Mouse (Mus musculus): ENCODE data around the gene Fam216b. TPM values are rescaled to one million over a fixed set of nuclear protein-coding genes. Genes with fewer than 3 reads are reported as not detected.

Gene Fam216b
- polyA plus RNA-seq, 1 experiment, result 0.18 TPM

DNA sequence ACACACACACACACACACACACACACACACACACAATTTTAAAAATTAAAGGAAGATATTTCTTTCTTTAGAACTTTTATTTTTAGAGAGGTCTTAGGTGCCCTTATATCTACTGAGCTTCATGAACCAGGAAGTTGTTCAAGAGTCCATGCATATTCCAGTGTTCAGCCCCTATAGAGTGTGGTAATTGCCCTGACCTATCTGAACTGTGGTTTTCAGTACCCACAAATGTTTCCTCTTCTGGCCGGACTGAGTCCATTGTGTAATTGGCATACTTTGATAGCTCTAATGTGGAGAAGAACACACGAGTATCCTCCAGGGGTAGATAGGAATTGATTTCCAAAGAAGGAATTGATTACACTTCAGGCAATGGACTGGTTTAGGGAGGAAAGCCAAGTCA, 11.3 kb downstream of the Fam216b start:
- no peaks in the 10 kb centered on the region for H3K36me3 ChIP-seq (ENCODE audit: control insufficient read depth, insufficient read depth, low read length)
- WGBS, result 8% methylated on average over 2 of the region's 2 CpGs
- no peak overlapping the region for H3K27ac ChIP-seq (ENCODE audit: control insufficient read depth, insufficient read depth, low read length)
- H3K4me1 ChIP-seq (replicated peaks; ENCODE audit: control insufficient read depth, insufficient read depth, low read length), result no peaks in the 10 kb centered on the region
- no peaks in the 10 kb centered on the region for H3K27me3 ChIP-seq (ENCODE audit: control insufficient read depth, insufficient read depth, low read length)
- no peak for TF ChIP-seq POLR2A (IDR thresholded peaks at IDR 0.05; ENCODE audit: control insufficient read depth, extremely low read depth, insufficient read depth, low read length, poor library complexity)
- H3K4me3 ChIP-seq (ENCODE audit: control insufficient read depth, insufficient read depth, low read length), result no peak overlapping the region
- no peak for DNase-seq

DNA sequence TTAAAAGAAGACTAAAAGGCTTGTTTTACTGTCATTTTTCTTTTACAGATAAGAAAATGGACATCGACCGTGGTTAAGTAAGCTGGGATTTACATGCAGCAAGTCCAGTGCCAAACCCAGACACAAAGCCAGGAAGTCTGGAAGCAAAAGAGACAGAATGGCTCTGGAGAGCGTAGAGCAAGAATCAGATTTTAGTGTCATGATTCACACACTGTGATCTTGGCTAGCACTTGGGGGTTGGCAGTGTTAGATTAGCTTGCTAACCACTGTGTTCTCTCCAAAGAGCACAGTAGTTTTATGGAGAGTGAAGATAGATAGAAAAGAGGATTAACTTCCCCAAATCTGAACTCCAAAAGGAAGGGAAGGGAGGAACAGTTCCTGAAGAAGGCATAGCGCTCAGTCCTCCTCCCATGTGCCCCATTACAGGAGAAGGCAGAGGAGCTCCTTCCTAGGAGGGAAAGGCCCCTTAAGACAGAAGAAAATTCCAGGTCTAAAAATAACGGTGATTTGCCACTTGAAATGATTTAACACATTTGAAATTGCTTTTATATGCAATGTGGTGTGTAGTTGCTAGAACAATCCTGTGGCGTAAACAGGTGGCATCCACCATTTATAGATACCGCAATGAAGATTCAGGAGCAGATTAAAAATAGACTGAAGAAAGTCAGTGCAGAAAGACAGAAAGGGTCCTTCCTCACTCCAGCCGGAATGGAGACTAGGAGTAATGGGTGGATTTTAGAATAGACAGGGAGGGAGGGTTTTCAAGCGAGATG, 22.7 kb downstream of the Fam216b start:
- no peak overlapping the region; the same call in 1 of the 2 replicates for H3K27ac ChIP-seq (ENCODE audit: control insufficient read depth, insufficient read depth, low read length)
- no peaks in the 10 kb centered on the region for H3K36me3 ChIP-seq (ENCODE audit: control insufficient read depth, insufficient read depth, low read length)
- no peaks in the 10 kb centered on the region for H3K27me3 ChIP-seq (ENCODE audit: control insufficient read depth, insufficient read depth, low read length)
- 85% methylated on average over 9 of the region's 9 CpGs for WGBS
- TF ChIP-seq CTCF (IDR thresholded peaks at IDR 0.05; ENCODE audit: borderline replicate concordance, control insufficient read depth, extremely low read depth, insufficient read depth, low read length, poor library complexity), result no peak
- TF ChIP-seq POLR2A (IDR thresholded peaks at IDR 0.05; ENCODE audit: control insufficient read depth, extremely low read depth, insufficient read depth, low read length, poor library complexity), result no peak
- H3K4me1 ChIP-seq (replicated peaks; ENCODE audit: control insufficient read depth, insufficient read depth, low read length), result no peaks in the 10 kb centered on the region
- no peak for DNase-seq
- H3K4me3 ChIP-seq (ENCODE audit: control insufficient read depth, insufficient read depth, low read length), result no peak overlapping the region

DNA sequence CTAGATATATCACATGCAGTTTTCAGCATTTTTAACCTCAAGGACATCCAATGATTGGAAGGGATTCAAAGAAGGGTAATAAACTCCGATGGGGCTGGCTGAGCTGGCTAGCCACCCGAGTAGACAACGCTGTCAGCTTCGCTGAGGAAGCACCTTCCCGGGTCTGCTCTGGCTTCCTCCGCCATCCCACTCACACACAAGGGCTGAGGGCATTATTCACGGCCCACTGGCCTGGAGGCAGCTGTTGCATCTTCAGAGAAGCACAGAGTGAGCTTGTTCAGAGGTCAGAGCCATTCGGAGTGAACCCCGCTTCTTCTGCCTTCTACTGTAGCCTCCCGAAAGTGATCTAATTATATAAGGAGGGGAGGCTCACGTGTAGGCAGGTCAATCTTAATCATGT, 26.3 kb downstream of the Fam216b start:
- Histone ChIP-seq H3K4me1 (replicated peaks; ENCODE audit: control insufficient read depth, insufficient read depth, low read length) (no peaks in the 10 kb centered on the region), H3K27ac (ENCODE audit: control insufficient read depth, insufficient read depth, low read length) (no peak overlapping the region), H3K27me3 (ENCODE audit: control insufficient read depth, insufficient read depth, low read length) (no peaks in the 10 kb centered on the region), H3K36me3 (ENCODE audit: control insufficient read depth, insufficient read depth, low read length) (no peaks in the 10 kb centered on the region), H3K4me3 (ENCODE audit: control insufficient read depth, insufficient read depth, low read length) (no peak overlapping the region)
- no peak for DNase-seq
- 93% methylated on average over 11 of the region's 11 CpGs for WGBS
- TF ChIP-seq CTCF (IDR thresholded peaks at IDR 0.05; ENCODE audit: borderline replicate concordance, control insufficient read depth, extremely low read depth, insufficient read depth, low read length, poor library complexity) (no peak), POLR2A (IDR thresholded peaks at IDR 0.05; ENCODE audit: control insufficient read depth, extremely low read depth, insufficient read depth, low read length, poor library complexity) (no peak)

DNA sequence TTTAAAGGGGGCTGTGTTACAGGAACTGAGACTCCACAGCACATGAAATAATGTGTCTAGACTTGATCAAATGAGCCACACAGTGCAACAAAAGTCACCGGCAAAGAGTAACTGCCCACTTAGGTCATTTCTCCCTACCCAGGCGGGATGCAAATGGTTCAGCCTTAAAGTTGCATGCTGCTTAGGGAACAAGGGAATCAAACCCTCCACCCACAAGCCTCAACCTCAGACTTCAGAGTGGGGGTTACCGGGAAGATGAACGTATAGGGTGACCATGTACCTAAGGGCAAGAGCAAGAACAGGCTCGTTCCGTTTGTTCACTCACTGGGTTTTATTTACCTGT, 28.2 kb downstream of the Fam216b start:
- TF ChIP-seq CTCF (IDR thresholded peaks at IDR 0.05; ENCODE audit: borderline replicate concordance, control insufficient read depth, extremely low read depth, insufficient read depth, low read length, poor library complexity) (no peak), POLR2A (IDR thresholded peaks at IDR 0.05; ENCODE audit: control insufficient read depth, extremely low read depth, insufficient read depth, low read length, poor library complexity) (no peak)
- no peak for DNase-seq
- 89% methylated on average over 6 of the region's 6 CpGs for WGBS
- Histone ChIP-seq H3K4me1 (replicated peaks; ENCODE audit: control insufficient read depth, insufficient read depth, low read length) (no peaks in the 10 kb centered on the region), H3K27ac (ENCODE audit: control insufficient read depth, insufficient read depth, low read length) (no peak overlapping the region), H3K27me3 (ENCODE audit: control insufficient read depth, insufficient read depth, low read length) (no peaks in the 10 kb centered on the region), H3K4me3 (ENCODE audit: control insufficient read depth, insufficient read depth, low read length) (no peak overlapping the region), H3K36me3 (ENCODE audit: control insufficient read depth, insufficient read depth, low read length) (no peaks in the 10 kb centered on the region)

DNA sequence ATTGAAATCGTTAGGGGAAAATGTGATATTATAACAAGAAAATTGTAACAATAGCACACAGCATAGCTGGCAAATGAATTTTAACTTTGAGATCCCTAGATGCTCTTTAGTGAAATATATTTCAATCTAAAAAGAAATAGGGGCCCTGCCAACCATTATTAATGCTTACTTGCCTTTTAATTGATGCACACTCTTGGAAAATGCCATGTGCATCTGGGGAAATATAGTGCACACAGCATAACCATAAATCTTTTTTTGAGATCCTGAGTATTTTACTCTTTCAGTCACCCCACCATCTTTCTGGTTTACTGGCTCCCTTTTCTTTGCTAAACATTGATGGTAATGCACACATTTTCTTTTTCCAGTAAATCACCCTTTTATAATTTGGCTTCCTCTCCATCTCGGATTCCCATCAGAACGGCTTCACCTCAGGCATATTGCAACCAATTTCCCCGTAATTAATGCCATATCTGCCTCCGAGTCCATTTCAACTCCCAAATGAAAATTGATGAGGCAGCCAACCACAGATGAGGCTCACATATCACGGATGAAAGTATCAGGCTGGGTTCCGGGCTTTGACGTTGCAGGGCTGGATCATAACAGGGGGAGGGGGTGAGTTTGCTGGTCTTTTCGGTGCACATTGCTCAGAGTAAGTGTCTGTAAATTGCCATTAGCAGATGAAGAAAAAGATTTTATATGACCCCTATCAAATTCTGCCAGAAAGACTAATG, 28.8 kb downstream of the Fam216b start:
- WGBS, result 87% methylated on average over 9 of the region's 9 CpGs
- DNase-seq, result no peak
- Histone ChIP-seq H3K4me3 (ENCODE audit: control insufficient read depth, insufficient read depth, low read length) (no peak overlapping the region), H3K36me3 (ENCODE audit: control insufficient read depth, insufficient read depth, low read length) (no peaks in the 10 kb centered on the region), H3K27ac (ENCODE audit: control insufficient read depth, insufficient read depth, low read length) (no peak overlapping the region), H3K27me3 (ENCODE audit: control insufficient read depth, insufficient read depth, low read length) (no peaks in the 10 kb centered on the region), H3K4me1 (replicated peaks; ENCODE audit: control insufficient read depth, insufficient read depth, low read length) (no peaks in the 10 kb centered on the region)
- no peak for TF ChIP-seq POLR2A (IDR thresholded peaks at IDR 0.05; ENCODE audit: control insufficient read depth, extremely low read depth, insufficient read depth, low read length, poor library complexity)
- no peak for TF ChIP-seq CTCF (IDR thresholded peaks at IDR 0.05; ENCODE audit: borderline replicate concordance, control insufficient read depth, extremely low read depth, insufficient read depth, low read length, poor library complexity)

DNA sequence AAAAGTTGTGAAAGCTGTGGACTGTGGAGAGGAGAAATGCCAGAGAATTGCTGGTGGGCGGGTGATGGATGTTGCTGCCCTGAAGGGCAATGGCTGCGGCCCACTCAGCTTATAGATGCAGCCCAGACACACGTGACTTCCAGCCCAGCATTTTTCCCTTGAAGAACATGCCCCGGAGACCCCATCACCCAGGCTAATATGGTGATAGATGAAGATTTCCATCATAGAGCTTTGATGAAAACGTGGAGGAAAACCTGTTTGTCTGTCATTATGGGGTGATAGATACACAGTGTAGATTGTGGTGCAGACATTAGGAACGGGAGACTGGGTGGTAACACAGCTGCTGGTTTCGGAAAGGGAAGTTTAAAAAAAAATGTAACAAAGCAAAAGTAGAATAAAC, 31.4 kb downstream of the Fam216b start:
- Histone ChIP-seq H3K4me1 (replicated peaks; ENCODE audit: control insufficient read depth, insufficient read depth, low read length) (no peaks in the 10 kb centered on the region), H3K4me3 (ENCODE audit: control insufficient read depth, insufficient read depth, low read length) (no peak overlapping the region), H3K27me3 (ENCODE audit: control insufficient read depth, insufficient read depth, low read length) (no peaks in the 10 kb centered on the region), H3K36me3 (ENCODE audit: control insufficient read depth, insufficient read depth, low read length) (no peaks in the 10 kb centered on the region), H3K27ac (ENCODE audit: control insufficient read depth, insufficient read depth, low read length) (no peak overlapping the region)
- no peak for DNase-seq
- 83% methylated on average over 7 of the region's 7 CpGs for WGBS
- TF ChIP-seq CTCF (IDR thresholded peaks at IDR 0.05; ENCODE audit: borderline replicate concordance, control insufficient read depth, extremely low read depth, insufficient read depth, low read length, poor library complexity) (no peak), POLR2A (IDR thresholded peaks at IDR 0.05; ENCODE audit: control insufficient read depth, extremely low read depth, insufficient read depth, low read length, poor library complexity) (no peak)

Data from thymus, adult 2 months (tissue).